Mouse (Mus musculus) limb, embryonic 13.5 days (tissue): ENCODE data around the gene Hccs. TPM values are rescaled to one million over a fixed set of nuclear protein-coding genes. Genes with fewer than 3 reads are reported as not detected.
A peak's percentile ranks its signal among the peaks of the same experiment; 100 is the strongest.

ENCODE experiments used
- ATAC-seq: fragments of 200-750 bp; cut with Nextera tagmentation; 2 replicates; pipeline ENCODE4 v1.8.0; 2017; ENCODE audit warnings: low read depth, moderate number of reproducible peaks, moderate TSS enrichment; ENCODE audit not compliant: low FRiP score
- H3K27ac ChIP-seq: fragments of 300-500 bp; sonication (generic); 2 replicates; pipeline ENCODE4 v1.5.1; 2015; ENCODE audit warnings: inconsistent platforms, mild to moderate bottlenecking, moderate library complexity
- H3K27me3 ChIP-seq: fragments of 300-500 bp; sonication (generic); 2 replicates; pipeline ENCODE4 v1.6.1; 2015; ENCODE audit warnings: mild to moderate bottlenecking, inconsistent platforms
- H3K36me3 ChIP-seq: fragments of 300-500 bp; sonication (generic); 2 replicates; pipeline ENCODE4 v1.6.1; 2015; ENCODE audit warnings: inconsistent platforms, mild to moderate bottlenecking, moderate library complexity
- H3K4me1 ChIP-seq: fragments of 300-500 bp; sonication (generic); 2 replicates; pipeline ENCODE4 v1.6.1; 2015; ENCODE audit warnings: inconsistent platforms
- H3K4me2 ChIP-seq: fragments of 300-500 bp; sonication (generic); replicated peaks from 2 replicates; pipeline ENCODE4 v1.6.1; 2015; ENCODE audit warnings: inconsistent platforms, mild to moderate bottlenecking, moderate library complexity
- H3K4me3 ChIP-seq: fragments of 300-500 bp; sonication (generic); 2 replicates; pipeline ENCODE4 v1.5.1; 2015; ENCODE audit warnings: moderate library complexity, mild to moderate bottlenecking, inconsistent platforms
- H3K9ac ChIP-seq: fragments of 300-500 bp; sonication (generic); 2 replicates; pipeline ENCODE4 v1.6.1; 2015; ENCODE audit warnings: mild to moderate bottlenecking, inconsistent platforms
- H3K9me3 ChIP-seq: fragments of 300-500 bp; sonication (generic); 2 replicates; pipeline ENCODE4 v1.6.1; 2016; ENCODE audit warnings: inconsistent platforms
- WGBS: fragments of 180-500 bp; shearing (Covaris S2); methylation state at CpG from one replicate; pipeline ENCODE4 v1.1.7; 2015; 5-methylcytosine and 5-hydroxymethylcytosine counted together
- polyA plus RNA-seq: library from polyadenylated mRNA; unstranded; fragments of >200 nt; fragmentation: Nextera tagmentation; extraction: Ambion mirVana; gene quantifications from 2 replicates; pipeline ENCODE4 v1.2.1, GENCODE M21; 2015

Hccs gene
- polyA plus RNA-seq, 1 experiment from 2014 or later = 34.2 TPM

DNA sequence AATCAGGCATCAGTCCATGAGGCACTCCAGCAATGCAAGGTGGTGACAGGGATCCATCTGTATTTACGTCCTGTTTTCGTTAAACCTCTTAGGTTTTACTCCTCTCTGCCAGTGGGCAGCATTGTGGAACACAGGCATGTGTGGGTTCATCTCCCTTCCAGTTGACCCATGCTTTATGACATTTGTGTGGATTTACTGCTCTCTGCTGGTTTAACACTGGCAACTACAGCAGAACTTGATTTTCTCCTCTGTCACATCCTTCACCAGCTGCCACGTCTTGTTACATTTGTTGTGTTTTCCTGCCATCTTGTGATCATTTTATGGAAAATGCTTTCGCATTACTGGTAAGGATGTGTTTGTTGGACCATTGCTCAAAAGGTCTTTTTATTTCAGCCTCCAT is 20.6 kb downstream of the Hccs start:
- Histone ChIP-seq H3K4me1 (no peaks in the 10 kb centered on the region), H3K4me3 (no peak overlapping the region), H3K4me2 (no peak overlapping the region), H3K9ac (no peak overlapping the region), H3K9me3 (no peaks in the 10 kb centered on the region), H3K36me3 (no peaks in the 10 kb centered on the region), H3K27me3 (peaks cover 18% of the 10 kb centered on the region; the same call in 1 of the 2 replicates), H3K27ac (no peak overlapping the region)
- ATAC-seq = 0 out of 2 replicates have a peak, but pooled peaks have one; percentile 44
- WGBS = 66% methylated on average over 4 of the region's 4 CpGs

GRCm38 (mm10) chrX:169263433-169264172 is 56.6 kb downstream of the Hccs start:
- Histone ChIP-seq H3K4me3 (no peak overlapping the region), H3K4me1 (no peaks in the 10 kb centered on the region), H3K9me3 (no peaks in the 10 kb centered on the region)

GRCm38 (mm10) chrX:169262212-169262611 is 58.0 kb downstream of the Hccs start:
- Histone ChIP-seq H3K4me2 (no peak overlapping the region), H3K36me3 (no peaks in the 10 kb centered on the region), H3K27ac (no peak overlapping the region), H3K4me3 (no peak overlapping the region), H3K4me1 (no peaks in the 10 kb centered on the region), H3K27me3 (peaks cover 17% of the 10 kb centered on the region), H3K9me3 (no peaks in the 10 kb centered on the region), H3K9ac (no peak overlapping the region)
- WGBS = 38% methylated on average over 2 of the region's 2 CpGs
- ATAC-seq = no peak

More at GRCm38 (mm10) chrX:169263433-169264172, 56.6 kb downstream of the Hccs start:
- Histone ChIP-seq H3K27ac (no peak overlapping the region), H3K27me3 (peaks cover 17% of the 10 kb centered on the region), H3K36me3 (no peaks in the 10 kb centered on the region), H3K4me2 (no peak overlapping the region), H3K9ac (no peak overlapping the region)
- WGBS = 71% methylated on average over 8 of the region's 8 CpGs
- ATAC-seq = no peak

DNA sequence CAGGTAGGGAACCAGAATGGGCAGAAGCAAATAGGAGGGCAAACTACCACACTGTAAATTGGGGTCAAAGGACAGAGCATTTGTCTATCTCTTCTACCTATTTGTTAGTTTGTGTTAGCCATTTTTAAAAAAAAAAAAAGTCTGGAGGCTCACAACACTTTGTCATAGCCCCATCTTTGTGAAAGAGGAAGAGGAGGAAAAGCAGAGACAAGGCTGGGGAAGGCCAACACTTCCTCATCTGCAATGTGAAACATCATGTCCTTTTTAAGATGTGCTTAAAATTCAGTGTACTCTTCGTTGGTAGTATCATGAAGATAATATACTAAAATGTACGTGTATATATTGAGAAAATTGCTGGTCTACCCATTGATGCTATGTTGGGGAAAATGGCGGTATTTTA is 59.1 kb downstream of the Hccs start:
- WGBS = 77% methylated on average over 3 of the region's 3 CpGs
- H3K4me1 ChIP-seq = no peaks in the 10 kb centered on the region
- peaks cover 21% of the 10 kb centered on the region for H3K27me3 ChIP-seq
- ATAC-seq = no peak
- H3K9ac ChIP-seq = no peak overlapping the region
- H3K27ac ChIP-seq = no peak overlapping the region
- no peak overlapping the region for H3K4me3 ChIP-seq
- no peak overlapping the region for H3K4me2 ChIP-seq
- H3K9me3 ChIP-seq = no peaks in the 10 kb centered on the region
- no peaks in the 10 kb centered on the region for H3K36me3 ChIP-seq

GRCm38 (mm10) chrX:169256741-169257140 is 63.4 kb downstream of the Hccs start:
- H3K9me3 ChIP-seq = no peaks in the 10 kb centered on the region
- H3K27me3 ChIP-seq = peaks cover 12% of the 10 kb centered on the region
- H3K4me2 ChIP-seq = no peak overlapping the region
- no peak overlapping the region for H3K4me3 ChIP-seq
- no peak overlapping the region for H3K9ac ChIP-seq
- ATAC-seq = no peak
- no peak overlapping the region for H3K27ac ChIP-seq
- no peaks in the 10 kb centered on the region for H3K4me1 ChIP-seq
- H3K36me3 ChIP-seq = no peaks in the 10 kb centered on the region

GRCm38 (mm10) chrX:169255915-169256314 is 64.3 kb downstream of the Hccs start:
- Histone ChIP-seq H3K4me1 (no peaks in the 10 kb centered on the region), H3K9me3 (no peaks in the 10 kb centered on the region), H3K36me3 (no peaks in the 10 kb centered on the region), H3K4me2 (no peak overlapping the region), H3K9ac (no peak overlapping the region), H3K27ac (no peak overlapping the region), H3K4me3 (no peak overlapping the region), H3K27me3 (peaks cover 10% of the 10 kb centered on the region)
- ATAC-seq = no peak
- 96% methylated on average over 1 of the region's 1 CpGs for WGBS

DNA sequence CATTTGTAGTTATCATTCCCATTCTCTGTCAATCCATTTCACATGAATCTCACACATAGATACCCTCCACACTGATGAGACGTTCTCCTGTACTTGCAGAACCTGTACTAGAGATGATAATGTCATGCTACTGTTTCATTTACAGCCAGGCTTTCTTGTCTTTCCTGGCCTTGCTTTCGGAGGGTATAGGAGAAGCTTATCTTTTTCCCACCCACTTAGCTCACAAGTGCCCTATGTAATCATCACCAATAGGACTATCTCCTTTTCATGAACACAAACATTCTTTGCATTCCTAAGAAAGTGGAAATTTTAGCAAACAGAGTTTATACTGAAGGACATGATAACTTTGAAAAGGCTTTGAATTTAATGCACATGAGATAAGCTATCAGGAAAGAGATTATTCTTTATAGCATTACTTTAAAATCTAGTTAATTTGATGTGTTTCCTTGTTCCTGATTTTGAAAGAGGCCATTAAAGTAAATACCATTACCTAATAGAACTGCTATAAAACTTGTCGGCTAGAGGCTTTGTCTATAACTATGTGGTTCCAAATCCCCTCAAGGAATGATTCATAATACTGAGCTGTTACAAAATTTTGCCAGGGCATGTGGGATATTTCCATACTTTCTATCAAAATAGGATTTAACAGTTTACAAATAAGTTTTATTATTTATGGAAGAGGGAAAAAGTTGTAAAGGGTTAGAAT is 97.7 kb downstream of the Hccs start:
- Histone ChIP-seq H3K36me3 (no peaks in the 10 kb centered on the region), H3K4me1 (no peaks in the 10 kb centered on the region), H3K27me3 (peaks cover 20% of the 10 kb centered on the region; the same call in 1 of the 2 replicates), H3K4me3 (no peak overlapping the region), H3K4me2 (no peak overlapping the region), H3K9me3 (no peaks in the 10 kb centered on the region), H3K27ac (no peak overlapping the region), H3K9ac (no peak overlapping the region)
- no peak for ATAC-seq
- WGBS = 56% methylated on average over 3 of the region's 3 CpGs

DNA sequence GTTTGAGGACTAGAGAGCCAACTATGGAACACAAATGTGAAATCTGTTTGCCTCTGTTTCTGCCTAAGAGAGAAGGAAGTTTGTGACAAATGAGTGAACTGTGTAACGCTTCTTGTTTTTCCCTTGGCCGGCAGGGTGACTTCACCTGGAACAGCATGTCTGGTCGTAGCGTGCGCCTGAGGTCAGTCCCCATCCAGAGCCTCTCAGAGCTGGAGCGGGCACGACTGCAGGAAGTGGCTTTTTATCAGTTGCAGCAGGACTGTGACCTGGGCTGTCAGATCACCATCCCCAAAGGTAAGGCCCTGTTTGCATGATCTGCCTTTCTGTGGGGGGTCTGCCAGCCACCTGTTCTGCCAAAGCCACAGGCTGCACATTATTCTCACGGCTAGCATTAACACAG is 100.1 kb downstream of the Hccs start:
- Histone ChIP-seq H3K27ac (no peak overlapping the region), H3K4me1 (no peaks in the 10 kb centered on the region), H3K9ac (no peak overlapping the region), H3K27me3 (peaks cover 20% of the 10 kb centered on the region; the same call in 1 of the 2 replicates), H3K36me3 (no peaks in the 10 kb centered on the region), H3K4me2 (no peak overlapping the region), H3K4me3 (no peak overlapping the region), H3K9me3 (no peaks in the 10 kb centered on the region)
- no peak for ATAC-seq
- 63% methylated on average over 8 of the region's 8 CpGs for WGBS

DNA sequence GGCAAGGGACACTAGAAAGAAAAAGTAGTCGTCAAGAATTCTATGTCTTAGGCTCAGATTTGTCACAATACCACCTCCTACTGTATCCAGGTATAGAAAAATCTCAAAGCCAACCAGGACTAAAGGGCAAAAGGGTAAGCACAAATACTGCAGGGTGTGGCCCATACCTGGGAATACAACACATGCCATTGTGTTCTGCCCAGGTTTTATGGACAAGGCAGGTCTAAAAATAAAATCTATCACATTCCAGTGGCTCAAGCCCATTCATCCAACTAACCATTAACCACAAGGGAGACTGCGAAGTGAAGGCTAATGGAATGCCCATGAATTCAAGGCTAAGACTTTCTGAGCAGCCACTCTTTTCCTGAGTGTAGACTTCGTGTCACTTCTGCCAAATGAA is 110.2 kb downstream of the Hccs start:
- ATAC-seq = no peak

More for the DNA sequence above, 110.2 kb downstream of the Hccs start:
- 63% methylated on average over 3 of the region's 3 CpGs for WGBS
- H3K27ac ChIP-seq = no peak overlapping the region
- H3K9me3 ChIP-seq = no peaks in the 10 kb centered on the region
- H3K9ac ChIP-seq = no peak overlapping the region
- no peak overlapping the region for H3K4me2 ChIP-seq
- no peaks in the 10 kb centered on the region for H3K36me3 ChIP-seq
- H3K4me3 ChIP-seq = no peak overlapping the region
- H3K4me1 ChIP-seq = no peaks in the 10 kb centered on the region
- peaks cover 16% of the 10 kb centered on the region; the same call in 1 of the 2 replicates for H3K27me3 ChIP-seq

Other genes with a start within 250 kb of the Hccs start
- gene Amelx, start 133.2 kb downstream of the Hccs start, polyA plus RNA-seq = not detected in 2 replicates